Mouse (Mus musculus) gastrocnemius, adult 18-20 months (tissue): ENCODE results near the gene Ubxn11. TPM values are rescaled to one million over a fixed set of nuclear protein-coding genes. Genes with fewer than 3 reads are reported as not detected.
A peak's percentile ranks its signal among the peaks of the same experiment; 100 is the strongest.

Source experiments
- DNase-seq: peaks from one replicate; pipeline ENCODE4 v3.0.0; 2021; ENCODE audit warnings: low spot score
- total RNA-seq, 2 experiments: library from RNA; stranded (reverse); gene quantifications; 2 replicates each; pipeline ENCODE4 v1.2.3; 2021

Gene Ubxn11
- total RNA-seq, 2 experiments from 2014 or later = 1.3 to 1.6 TPM

GRCm38 (mm10) chr4:134138857-134139256, 36.5 kb downstream of the Ubxn11 start:
- DNase-seq = no peak

- DNase-seq = peak; percentile 64
Observed at GRCm38 (mm10) chr4:134144297-134144696, 41.9 kb downstream of the Ubxn11 start.

- no peak for DNase-seq
Observed at GRCm38 (mm10) chr4:134149389-134149788, 47.0 kb downstream of the Ubxn11 start.

GRCm38 (mm10) chr4:134152112-134152511, 49.7 kb downstream of the Ubxn11 start:
- no peak for DNase-seq

GRCm38 (mm10) chr4:134153656-134154055, 51.3 kb downstream of the Ubxn11 start:
- no peak for DNase-seq

GRCm38 (mm10) chr4:134154354-134154753, 52.0 kb downstream of the Ubxn11 start:
- peak; percentile 82 for DNase-seq

- DNase-seq = peak; percentile 23
Observed at GRCm38 (mm10) chr4:134155531-134155930, 53.2 kb downstream of the Ubxn11 start.

GRCm38 (mm10) chr4:134155961-134156465, 53.6 kb downstream of the Ubxn11 start:
- DNase-seq = peak; percentile 64

GRCm38 (mm10) chr4:134156744-134157143, 54.4 kb downstream of the Ubxn11 start:
- DNase-seq = peak; percentile 80

GRCm38 (mm10) chr4:134157558-134157957, 55.2 kb downstream of the Ubxn11 start:
- DNase-seq = no peak

- DNase-seq = no peak
Observed at GRCm38 (mm10) chr4:134158774-134159173, 56.4 kb downstream of the Ubxn11 start.

GRCm38 (mm10) chr4:134160071-134160470, 57.7 kb downstream of the Ubxn11 start:
- DNase-seq = peak; percentile 49

- DNase-seq = no peak
Observed at GRCm38 (mm10) chr4:134164591-134164990, 62.2 kb downstream of the Ubxn11 start.

GRCm38 (mm10) chr4:134165024-134165423, 62.7 kb downstream of the Ubxn11 start:
- no peak for DNase-seq

GRCm38 (mm10) chr4:134165548-134166465, 63.4 kb downstream of the Ubxn11 start:
- DNase-seq = no peak

- DNase-seq = no peak
Observed at GRCm38 (mm10) chr4:134166906-134167305, 64.5 kb downstream of the Ubxn11 start.

GRCm38 (mm10) chr4:134172391-134172790, 70.0 kb downstream of the Ubxn11 start:
- no peak for DNase-seq

Other genes with a start within 250 kb of the Ubxn11 start
- gene Rps6ka1, start 214.8 kb upstream of the Ubxn11 start, total RNA-seq = 1 to 10 TPM; 4.8 to 5.0 TPM
- 10 to 100 TPM; 36.3 to 50.4 TPM for gene Hmgn2, start 133.9 kb upstream of the Ubxn11 start, total RNA-seq
- 1 to 10 TPM; 8.6 to 9.7 TPM for gene Dhdds, start 101.7 kb upstream of the Ubxn11 start, total RNA-seq
- gene Lin28a, start 83.7 kb upstream of the Ubxn11 start, total RNA-seq = under 1 TPM; 0.30 to 0.43 TPM
- gene Zfp683, start 48.7 kb upstream of the Ubxn11 start, total RNA-seq = not detected
- gene Crybg2, start 41.8 kb upstream of the Ubxn11 start, total RNA-seq = under 1 TPM in 1 of 2 experiments, not detected in 1; 0.07 TPM
- under 1 TPM; 0.84 to 1.00 TPM for gene Cd52, start 7.5 kb upstream of the Ubxn11 start, total RNA-seq
- gene Sh3bgrl3, start 26.2 kb downstream of the Ubxn11 start, total RNA-seq = 10 to 100 TPM; 14.1 to 19.8 TPM
- gene Cep85, start 84.5 kb downstream of the Ubxn11 start, total RNA-seq = 10 to 100 TPM; 58.4 to 80.2 TPM
- gene Gm7534, start 100.4 kb downstream of the Ubxn11 start, total RNA-seq = not detected
- 1 to 10 TPM in 1 of 2 experiments, under 1 TPM in 1; 0.84 to 2.9 TPM for gene Catsper4, start 124.8 kb downstream of the Ubxn11 start, total RNA-seq
- 10 to 100 TPM; 44.4 to 65.0 TPM for gene Cnksr1, start 135.8 kb downstream of the Ubxn11 start, total RNA-seq
- under 1 TPM; 0.69 to 0.73 TPM for gene E130218I03Rik, start 141.1 kb downstream of the Ubxn11 start, total RNA-seq
- 1 to 10 TPM; 4.7 to 5.7 TPM for gene Zfp593, start 143.0 kb downstream of the Ubxn11 start, total RNA-seq
- not detected for gene Gm30191, start 144.4 kb downstream of the Ubxn11 start, total RNA-seq
- 1 to 10 TPM; 2.9 to 3.1 TPM for gene Grrp1, start 151.5 kb downstream of the Ubxn11 start, total RNA-seq
- 1 to 10 TPM; 3.9 to 5.7 TPM for gene Pdik1l, start 185.3 kb downstream of the Ubxn11 start, total RNA-seq
- 100 to 1,000 TPM; 322 to 461 TPM for gene Trim63, start 212.6 kb downstream of the Ubxn11 start, total RNA-seq
- gene Slc30a2, start 240.6 kb downstream of the Ubxn11 start, total RNA-seq = 10 to 100 TPM in 1 of 2 experiments, 1 to 10 TPM in 1; 5.4 to 12.7 TPM